Mouse (Mus musculus) activated CD4-positive, CD25-positive, alpha-beta regulatory T cell, adult 4 months (primary cell): ENCODE measurements around the gene Ccnl2. TPM values are rescaled to one million over a fixed set of nuclear protein-coding genes. Genes with fewer than 3 reads are reported as not detected.
A peak's percentile ranks its signal among the peaks of the same experiment; 100 is the strongest.

Experiments
- ATAC-seq: one replicate; pipeline ENCODE4 v1.8.0; 2017
- polyA plus RNA-seq, 2 experiments: library from polyadenylated mRNA; unstranded; fragments of 100-300 nt; shearing (Covaris generic); gene quantifications; one replicate each; pipeline ENCODE4 v1.2.1; 2017

The Ccnl2 gene
- polyA plus RNA-seq, 2 experiments from 2014 or later, result 115 to 122 TPM

DNA sequence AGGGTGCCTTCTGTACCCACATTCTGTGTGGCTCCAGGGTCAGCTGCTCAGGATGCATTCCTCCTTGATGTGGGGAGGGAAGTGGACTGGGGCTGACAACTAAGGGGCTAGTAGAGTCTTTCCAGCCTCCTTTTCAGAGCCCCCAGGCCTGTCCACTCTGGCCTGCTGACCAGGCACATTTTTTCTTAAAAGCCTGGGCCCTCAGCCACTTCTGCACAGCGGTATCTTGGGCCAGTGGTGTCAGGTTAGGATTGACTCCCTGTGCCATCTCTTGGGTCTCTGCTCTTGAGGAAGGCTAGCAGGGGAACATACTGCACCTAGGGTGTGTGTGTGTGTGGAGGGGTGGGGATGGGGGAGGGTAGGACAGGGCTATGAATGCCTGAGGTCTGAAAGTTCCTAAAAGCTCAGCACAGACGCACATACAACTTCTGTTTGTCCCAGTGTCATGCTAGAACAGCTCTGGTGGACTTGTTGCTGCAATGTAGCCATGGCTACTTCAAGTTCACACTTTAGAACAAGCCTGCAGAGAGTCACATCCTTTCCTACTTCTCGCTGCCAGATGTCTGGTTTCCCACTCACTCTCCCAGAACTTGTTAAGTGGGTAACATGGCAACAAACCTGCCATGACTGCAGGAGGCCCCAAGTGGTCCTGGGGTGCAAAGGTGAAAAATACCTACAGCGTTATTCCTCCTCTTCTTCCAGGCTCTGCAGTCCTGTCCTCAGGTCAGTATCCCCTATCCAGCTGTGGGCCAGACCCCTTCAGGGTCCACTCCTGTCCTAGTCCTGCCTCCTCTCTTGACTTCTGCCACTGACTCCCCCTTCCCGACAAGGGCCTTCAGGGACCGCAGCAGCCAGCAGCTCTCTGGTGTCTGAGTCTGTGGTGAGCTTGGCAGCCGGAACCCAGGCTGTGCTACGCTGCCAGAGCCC, 28.1 kb downstream of the Ccnl2 start:
- ATAC-seq, result no peak

DNA sequence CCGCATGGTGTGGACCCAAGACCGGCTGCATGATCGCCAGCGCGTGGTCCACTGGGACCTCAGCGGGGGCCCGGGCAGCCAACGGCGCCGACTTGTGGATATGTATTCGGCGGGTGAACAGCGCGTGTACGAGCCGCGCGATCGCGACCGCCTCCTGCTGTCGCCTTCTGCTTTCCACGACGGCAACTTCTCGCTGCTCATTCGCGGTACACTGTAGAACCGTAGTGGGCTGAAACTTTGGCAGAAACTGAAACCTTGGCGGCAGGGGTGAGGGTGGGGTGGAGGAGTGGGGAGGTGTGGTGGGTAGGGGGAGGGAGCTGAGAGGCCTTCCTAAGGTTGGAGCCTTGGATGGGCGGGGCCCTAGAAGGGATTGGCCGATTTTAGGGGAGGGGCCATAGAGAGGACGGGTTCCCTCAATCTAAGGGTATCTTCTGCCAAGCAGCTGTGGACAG, 28.7 kb downstream of the Ccnl2 start:
- ATAC-seq, result peak; percentile 92

DNA sequence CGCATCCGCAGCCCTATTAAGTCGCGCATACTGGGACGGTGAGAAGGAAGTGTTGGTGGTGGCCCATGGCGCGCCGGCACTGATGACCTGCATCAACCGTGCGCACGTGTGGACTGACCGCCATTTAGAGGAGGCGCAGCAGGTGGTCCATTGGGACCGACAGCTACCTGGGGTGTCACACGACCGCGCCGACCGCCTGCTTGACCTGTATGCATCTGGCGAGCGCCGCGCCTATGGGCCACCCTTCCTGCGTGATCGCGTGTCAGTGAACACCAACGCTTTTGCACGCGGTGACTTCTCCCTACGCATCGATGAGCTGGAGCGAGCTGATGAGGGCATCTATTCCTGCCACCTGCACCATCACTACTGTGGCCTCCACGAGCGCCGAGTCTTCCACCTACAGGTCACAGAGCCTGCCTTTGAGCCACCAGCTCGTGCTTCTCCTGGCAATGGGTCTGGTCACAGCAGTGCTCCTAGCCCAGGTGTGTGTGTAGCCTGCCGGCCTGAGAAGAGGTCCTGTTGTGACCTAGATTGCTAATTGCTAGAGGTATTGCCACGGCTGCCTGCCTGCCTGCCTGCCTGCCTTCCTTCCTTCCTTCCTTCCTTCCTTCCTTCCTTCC, 29.5 kb downstream of the Ccnl2 start:
- peak; percentile 34 for ATAC-seq

DNA sequence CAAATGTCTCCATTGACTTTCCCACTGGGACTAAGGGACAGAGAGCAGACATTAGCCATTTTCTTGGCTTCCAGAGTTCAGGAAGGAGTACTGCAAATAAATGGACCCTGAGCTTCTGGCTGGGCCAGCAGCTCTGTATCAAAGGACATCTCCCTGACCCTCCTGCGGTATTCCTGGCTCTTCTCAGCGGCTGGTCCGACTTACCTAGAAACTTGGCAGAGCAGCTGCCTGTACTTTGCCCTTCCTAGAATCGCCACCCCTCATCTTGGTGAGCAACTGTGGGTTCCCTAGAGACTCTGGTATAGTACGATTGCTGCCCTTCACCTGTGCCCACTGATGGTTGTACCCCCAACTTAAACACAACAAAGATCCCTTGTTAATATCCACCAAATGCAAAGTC, 30.9 kb downstream of the Ccnl2 start:
- no peak for ATAC-seq

DNA sequence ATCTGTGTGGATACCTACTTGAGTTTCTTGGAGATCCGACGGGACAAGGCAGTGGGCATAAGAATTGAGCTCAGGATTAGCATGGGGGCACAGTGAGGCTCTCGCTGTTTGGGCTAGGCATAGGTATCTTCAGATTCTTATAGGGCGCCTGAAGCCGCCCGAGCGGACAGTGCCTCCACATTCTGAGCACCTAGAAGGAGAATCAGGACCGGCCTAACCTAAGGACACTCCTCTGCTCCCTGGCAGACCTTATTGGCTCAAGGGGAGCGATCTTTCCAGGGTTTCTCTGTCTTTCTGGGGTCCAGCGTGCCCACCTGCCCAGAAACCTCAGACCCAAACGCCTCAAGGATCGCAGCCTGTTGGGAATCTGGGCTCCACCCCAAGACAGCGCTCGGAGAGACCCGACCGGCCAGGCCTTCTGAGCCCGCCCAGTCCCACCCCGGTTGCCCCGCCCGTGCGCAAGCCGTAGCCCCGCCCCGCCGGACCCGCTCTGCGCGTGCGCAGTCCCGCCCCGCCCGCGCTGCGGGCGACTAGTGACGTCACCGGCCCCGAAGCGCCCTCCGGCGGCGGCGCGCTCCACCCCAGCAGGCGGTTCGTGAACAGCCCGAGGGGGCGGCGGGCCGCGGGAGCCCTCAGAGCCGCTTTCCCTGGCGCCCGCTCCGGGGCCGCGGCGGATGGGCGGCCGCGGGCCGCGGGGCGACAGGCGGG, 34.7 kb downstream of the Ccnl2 start, which contains the start of gene Dvl1:
TSS of gene Dvl1 (plus strand) at position 532 of the 708 bp plus-strand sequence.
- peak; percentile 83 for ATAC-seq

DNA sequence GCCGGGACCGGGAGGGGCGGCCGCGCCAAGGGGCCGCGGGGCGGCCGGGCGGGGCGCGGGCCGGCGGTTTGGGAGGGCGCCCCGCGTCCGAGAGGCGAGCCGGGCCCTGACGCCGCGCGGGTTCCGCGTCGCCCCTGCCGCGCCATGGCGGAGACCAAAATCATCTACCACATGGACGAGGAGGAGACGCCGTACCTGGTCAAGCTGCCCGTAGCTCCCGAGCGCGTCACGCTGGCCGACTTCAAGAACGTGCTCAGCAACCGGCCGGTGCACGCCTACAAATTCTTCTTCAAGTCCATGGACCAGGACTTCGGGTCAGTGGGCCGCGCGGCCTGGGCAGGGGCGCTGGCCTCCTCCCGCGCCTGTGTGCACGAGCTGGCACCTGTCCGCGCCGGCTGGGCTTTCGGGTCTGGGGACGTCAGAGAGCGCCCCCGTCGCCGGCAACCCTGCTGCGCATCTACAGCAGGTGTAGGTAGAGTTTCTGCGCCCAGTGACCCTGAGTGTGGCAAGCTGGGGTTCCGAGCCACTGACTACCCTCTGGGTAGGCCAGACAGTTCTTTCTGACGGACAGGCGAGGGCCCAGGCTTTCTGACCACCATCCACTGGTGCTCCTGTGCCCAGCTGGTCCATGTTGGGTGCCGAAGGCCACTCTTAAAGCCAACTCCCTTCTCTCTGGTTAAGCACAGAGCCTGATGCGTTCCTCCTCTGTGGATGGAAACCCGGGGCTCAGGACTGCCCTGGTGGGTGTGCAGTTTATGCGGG, 35.5 kb downstream of the Ccnl2 start:
- no peak for ATAC-seq

DNA sequence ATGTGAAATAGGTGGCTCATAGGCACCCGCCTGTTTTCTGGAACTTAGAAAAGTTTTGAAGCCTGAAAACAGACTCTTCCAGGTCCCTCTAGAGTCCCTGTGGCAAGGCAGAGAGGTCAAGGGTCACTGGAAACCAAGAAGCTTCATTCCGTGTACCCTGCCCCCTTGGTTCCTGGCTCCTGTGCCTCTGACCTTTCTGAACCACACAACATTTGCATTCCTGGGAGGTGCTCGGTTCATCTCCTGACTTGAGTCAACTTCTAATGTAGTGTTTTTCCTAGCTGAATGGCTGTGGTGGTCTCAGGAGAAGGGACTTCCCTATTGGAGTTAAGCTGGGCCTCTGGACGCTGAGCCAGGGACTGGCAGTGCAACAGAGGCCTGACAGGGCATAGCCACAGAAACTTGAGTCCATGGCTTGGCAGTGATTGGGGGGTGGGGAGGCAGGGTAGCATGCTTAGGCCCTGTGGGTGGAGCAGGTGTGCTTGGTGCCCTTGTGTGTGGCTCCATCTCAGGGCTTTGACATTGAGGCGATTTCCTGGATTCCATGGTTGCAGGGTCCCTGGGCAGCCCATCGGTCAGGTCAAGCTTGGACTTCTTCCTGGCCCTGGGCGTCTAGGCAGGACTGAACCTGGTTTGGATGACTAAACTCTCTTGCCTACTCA, 36.3 kb downstream of the Ccnl2 start:
- no peak for ATAC-seq

DNA sequence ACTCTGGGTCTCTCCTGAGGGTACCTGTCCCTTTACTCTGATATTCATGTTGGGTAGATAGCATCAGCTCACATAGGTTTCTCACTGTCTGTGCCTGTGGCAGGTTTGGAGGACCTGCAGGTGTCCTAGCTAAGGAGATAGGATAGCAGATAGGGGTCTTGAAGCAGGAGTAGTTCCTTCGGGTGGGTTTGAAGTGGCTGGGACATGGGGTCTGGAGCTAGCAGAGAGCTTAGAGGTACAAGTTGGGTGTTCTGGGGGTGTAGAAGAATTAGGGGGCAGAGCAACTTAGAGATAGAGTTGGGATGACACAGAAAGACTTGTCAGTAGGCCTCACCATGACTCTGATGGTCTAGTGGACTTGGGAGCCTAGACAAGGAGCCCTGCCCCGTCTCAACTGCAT, 37.1 kb downstream of the Ccnl2 start:
- no peak for ATAC-seq

DNA sequence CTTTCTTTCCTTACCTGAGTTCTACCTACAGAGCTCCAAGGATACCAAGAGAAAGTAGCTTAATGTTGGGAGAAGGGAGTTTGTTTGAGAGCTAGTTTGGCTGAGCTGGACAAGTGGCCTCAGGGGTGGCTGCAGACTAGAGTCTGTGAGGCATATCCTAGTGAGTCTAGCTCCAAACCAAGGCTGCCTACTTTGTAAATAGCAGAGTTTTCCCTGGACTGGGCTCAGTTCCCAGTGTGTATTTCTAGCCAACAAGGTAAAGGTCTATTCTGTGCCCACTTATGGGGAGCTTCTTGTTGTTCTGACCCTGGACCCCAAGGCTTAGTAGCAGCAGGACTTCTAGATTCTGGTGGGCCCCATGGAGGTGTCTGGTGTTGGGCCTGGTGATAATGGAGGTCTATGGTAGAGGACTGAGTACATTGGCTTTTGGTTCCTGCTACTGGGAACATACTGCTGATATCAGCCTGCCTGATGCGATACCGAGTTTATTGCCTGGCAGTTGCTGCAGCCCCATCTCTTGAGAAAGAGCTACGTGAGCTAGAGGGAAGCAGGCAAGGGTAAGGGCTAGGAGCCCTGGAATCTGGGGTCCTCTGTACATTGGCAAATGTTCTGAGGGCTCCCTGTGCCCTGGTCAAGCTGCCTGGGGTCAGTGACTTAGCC, 37.6 kb downstream of the Ccnl2 start:
- no peak for ATAC-seq

DNA sequence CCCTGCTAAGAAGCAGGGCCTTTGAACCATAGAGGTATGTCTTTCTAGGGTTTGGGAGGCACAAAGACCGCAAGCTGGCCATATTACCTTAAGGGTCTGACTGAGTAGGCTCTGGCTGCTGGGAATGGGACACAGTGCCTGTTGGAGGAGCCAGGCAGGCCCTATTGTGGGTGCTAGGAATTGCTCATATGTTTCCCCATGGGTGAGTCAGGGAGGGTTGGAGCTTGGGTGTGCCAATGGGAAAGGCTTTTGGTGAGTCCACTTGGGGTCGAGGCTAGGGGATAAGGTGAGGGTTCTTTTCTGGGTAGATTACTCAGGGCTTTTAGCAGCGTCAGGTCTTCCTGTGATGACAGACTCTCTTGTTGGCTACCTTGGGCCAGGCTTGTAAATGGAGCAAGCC, 39.1 kb downstream of the Ccnl2 start:
- ATAC-seq, result no peak

DNA sequence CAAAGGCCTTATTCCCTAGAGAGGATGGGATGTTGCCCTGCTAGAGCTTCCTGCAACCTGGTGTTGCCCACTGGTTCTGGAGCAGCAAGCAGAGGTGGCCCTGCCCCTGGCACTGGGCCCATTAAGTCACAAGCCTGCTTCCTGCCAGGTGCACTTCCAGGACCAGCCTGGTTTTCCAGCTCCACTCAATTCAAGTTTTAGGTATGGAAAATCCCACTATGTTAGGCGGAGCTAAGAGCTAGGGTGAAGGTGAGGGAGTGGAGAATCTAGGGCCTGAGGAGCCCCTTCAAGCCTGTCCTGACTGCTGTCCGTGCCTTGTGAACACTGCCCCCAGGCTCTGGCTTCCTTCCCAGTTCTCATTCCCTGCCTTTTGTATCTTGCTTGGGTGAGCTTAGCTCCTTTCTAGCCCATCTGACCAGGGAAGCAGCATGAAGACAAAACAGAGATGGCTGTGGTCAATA, 39.7 kb downstream of the Ccnl2 start:
- ATAC-seq, result no peak

DNA sequence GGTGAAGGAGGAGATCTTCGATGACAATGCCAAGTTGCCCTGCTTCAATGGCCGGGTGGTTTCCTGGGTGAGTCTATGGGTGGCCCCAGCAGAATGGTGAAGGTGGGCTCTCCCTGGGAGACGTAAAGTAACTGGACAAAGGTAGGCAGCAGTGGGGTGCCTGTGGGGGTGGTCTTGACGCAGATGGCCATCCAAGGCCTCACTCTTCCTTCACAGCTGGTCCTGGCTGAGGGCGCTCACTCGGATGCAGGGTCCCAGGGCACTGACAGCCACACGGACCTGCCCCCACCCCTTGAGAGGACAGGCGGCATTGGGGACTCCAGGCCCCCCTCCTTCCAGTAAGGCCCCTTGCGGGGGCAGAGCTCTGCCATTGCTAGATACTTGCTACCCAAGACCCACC, 41.1 kb downstream of the Ccnl2 start:
- no peak for ATAC-seq

DNA sequence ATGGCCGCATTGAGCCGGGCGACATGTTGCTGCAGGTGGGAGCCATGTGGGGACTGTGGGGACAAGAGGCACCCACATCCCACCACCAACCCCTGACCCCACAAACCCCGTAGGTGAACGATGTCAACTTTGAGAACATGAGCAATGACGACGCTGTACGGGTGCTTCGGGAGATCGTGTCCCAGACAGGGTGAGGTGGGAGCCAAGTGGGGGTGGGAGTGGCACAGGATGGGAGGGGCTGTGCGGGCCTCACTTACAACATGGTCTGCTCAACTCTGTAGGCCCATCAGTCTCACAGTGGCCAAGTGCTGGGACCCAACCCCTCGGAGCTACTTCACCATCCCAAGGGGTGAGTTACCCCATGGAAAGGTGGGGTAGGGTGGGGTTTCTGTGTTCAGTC, 42.7 kb downstream of the Ccnl2 start:
- ATAC-seq, result no peak

DNA sequence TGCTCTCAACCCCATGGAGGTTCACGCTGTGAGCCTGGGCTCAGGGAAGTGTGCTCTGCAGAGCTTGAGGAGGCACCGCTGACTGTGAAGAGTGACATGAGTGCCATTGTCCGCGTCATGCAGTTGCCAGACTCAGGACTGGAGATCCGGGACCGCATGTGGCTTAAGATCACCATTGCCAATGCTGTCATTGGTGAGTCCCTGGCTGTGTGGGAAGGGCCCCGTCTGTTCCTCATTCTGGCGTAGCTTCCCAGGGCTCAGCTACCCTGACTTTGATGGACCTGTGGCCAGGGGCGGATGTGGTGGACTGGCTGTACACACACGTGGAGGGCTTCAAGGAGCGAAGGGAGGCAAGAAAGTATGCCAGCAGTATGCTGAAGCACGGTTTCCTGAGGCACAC, 43.8 kb downstream of the Ccnl2 start:
- ATAC-seq, result no peak

DNA sequence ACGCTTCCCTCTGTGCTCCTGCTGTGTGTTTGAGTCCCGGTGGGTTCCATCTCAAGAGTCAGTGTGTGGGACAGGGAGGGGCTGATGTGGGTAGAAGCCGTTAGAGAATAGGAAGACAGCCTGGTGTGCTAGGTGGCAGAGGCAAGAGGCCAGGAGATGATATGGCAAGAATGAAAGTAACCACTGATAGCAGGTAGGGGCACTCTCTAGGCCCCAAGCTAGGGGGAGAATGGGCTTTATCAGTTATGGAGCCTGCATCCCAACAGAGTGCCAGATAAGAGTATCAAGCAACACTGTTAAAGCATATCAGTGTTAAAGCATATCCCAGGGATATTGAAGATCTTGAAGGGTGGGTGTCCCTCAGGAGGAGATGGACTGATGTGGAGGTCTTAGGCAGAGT, 44.6 kb downstream of the Ccnl2 start:
- no peak for ATAC-seq

DNA sequence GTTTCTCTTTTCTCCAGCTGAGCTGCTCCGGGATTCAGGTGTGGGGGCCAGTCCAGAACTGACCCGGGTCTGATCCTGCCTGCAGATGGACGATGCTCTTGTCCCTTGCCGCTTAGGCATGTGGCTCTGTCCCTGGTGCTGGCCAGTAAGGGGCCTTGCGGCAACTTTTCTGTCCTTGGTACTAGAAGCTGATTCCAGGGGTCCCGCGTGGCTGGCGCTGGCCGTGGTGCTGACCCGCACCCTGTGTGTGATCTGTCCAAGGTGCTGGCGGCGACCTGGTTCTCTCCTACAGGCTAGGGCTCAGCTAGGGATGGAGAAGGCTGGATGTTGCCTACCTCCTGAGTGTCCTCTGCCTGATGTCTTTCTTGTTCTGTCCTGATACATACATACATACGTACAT, 47.0 kb downstream of the Ccnl2 start:
- ATAC-seq, result no peak

DNA sequence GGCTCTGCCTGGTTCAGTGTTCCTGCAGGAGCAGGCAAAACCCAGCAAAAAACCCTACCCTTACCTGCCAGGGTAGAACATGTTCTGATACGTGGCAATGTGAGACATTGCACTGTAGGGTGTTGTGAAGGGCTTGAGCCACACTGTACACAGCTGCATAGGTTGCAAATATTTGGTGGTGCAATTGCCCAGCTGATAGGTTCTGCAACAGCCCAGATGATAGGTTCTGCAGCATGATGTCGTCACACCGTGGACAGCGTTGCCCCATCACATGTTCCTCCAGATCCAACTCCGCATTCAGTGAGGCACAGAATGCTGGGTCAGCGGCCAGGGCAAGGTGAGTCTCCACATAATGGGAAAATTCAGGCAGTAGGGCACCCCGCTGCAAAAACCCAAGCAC, 49.5 kb downstream of the Ccnl2 start:
- ATAC-seq, result no peak

DNA sequence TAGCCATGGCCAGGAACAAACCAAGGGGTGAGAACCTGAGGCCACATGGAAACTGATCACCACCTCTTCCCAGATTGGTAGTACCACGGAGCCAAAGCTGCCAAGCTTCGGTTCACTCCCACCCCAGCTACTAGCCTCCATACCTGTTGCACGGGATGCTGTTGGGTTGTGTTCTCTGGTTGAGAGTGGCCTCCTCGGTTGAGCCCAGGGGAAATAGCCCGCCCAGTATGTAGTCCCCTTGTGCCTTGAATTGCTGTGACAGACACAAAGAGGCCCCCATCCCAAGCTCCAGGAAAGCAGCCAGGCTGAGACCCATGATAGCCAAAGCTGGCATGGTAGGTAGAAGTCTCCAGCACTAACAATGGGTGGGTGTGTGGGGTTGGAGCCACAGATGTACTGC, 50.7 kb downstream of the Ccnl2 start, which contains the start of gene Tas1r3:
TSS of gene Tas1r3 (minus strand) at position 362 of the 400 bp plus-strand sequence.
- ATAC-seq, result no peak

DNA sequence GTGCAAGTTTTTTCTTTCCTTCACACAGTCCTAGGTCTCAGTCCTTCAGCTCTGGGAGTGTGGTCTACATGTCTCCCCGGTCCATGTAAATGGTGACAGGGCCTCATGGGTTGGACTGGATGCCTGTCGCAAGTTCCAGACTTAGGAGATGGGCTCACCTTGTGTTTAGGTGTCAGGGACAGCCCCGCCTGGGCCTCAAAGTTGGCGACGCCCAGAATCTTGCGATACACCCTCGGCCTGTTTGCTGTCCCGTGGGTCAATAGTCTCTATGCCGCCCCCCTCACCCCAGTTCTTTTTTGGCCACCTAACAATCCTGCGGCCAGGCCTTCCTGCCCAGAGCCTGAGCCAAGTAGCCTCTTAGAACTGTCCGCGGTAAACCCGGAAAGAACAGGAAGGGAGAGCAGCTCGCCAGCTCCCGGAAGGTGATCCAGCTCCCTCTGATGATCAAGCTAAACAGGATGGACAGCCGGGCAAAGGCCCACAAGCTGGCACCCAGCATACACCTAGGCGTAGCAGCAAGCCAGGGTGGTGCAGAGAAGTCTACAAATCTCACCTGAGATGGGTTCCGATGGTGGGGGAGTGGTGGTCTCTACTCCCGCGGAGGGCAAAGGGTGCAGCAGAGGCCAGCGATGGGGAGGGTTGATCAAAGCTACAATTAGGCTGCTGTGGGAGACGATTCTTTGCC, 56.5 kb downstream of the Ccnl2 start:
- peak; percentile 36 for ATAC-seq

DNA sequence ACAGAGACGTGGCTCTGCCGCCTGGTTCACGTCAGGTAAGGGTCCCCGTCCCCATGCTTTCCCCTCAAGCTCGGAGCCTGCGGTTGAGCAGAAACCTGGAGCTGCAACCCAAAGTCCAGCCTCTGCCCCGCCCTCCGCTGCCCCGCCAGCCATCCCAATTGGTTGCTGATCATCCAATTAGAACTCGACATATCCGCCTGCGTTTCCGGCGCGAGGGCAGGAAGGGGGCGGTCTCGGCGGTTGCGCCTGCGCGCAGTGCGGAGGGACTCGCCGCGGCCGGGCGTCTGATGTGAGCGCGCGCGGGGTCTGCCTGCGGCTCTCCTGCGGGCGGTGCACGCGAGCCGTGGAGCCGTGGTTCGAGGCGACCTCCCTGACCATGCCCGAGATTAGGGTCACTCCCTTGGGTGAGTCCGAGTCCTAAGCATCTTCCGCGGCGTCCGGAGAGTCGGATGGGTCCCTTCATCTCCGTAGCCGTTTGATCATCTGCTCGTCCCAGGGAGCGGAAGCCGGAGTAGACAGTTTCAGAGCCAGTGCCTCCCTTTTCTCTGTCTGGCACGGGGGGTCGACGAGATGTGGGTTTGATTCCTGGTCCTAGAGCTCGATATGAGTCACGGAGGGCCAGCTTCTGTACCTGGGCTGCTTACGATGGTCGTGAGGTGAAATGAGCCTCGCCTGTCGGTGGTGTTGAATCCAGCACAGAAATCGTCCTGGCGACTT, 57.2 kb downstream of the Ccnl2 start, which contains the start of the genes Cptp and Ints11:
TSS of gene Cptp (minus strand) at position 124 of the 717 bp plus-strand sequence.
TSS of gene Ints11 (plus strand) at position 230 of the 717 bp plus-strand sequence.
- ATAC-seq, result peak; percentile 96
